Mouse (Mus musculus) cerebellum, adult 18-20 months (tissue): ENCODE data around the gene Arhgdia.
"Not testable (repeated sequence)": the region's sequence is repeated elsewhere in the genome, so short reads cannot be mapped to it uniquely, and the experiment has no call there.

Experiments used
- DNase-seq, 2 experiments: peaks; one replicate each; pipeline ENCODE4 v3.0.0; 2021

The Arhgdia gene

GRCm38 (mm10) chr11:120613481-120613972 lies 32.1 kb upstream of the Arhgdia start:
- DNase-seq, result peak in 1 of 2 experiments; percentile 19

GRCm38 (mm10) chr11:120612763-120613162 lies 31.3 kb upstream of the Arhgdia start:
- DNase-seq, result peak; percentile 91 to 95

- no peak for DNase-seq
These were observed 29.1 kb upstream of the Arhgdia start for GRCm38 (mm10) chr11:120610477-120611046.

- no peak for DNase-seq
These were observed 27.8 kb upstream of the Arhgdia start for GRCm38 (mm10) chr11:120609250-120609649.

GRCm38 (mm10) chr11:120608241-120609034 lies 27.0 kb upstream of the Arhgdia start, which contains the start of gene Npb:
Npb (plus strand) TSS chr11:120608477.
- DNase-seq, result no peak

GRCm38 (mm10) chr11:120606764-120607163 lies 25.3 kb upstream of the Arhgdia start:
- no peak for DNase-seq

GRCm38 (mm10) chr11:120605667-120606066 lies 24.2 kb upstream of the Arhgdia start:
- no peak for DNase-seq

GRCm38 (mm10) chr11:120603545-120603944 lies 22.1 kb upstream of the Arhgdia start:
- DNase-seq, result no peak

- no peak for DNase-seq
These were observed 19.3 kb upstream of the Arhgdia start for GRCm38 (mm10) chr11:120600716-120601115.

- DNase-seq, result no peak
These were observed 17.6 kb upstream of the Arhgdia start for GRCm38 (mm10) chr11:120598990-120599549.

GRCm38 (mm10) chr11:120598283-120598989 lies 17.0 kb upstream of the Arhgdia start, which contains the start of the genes Alyref and Anapc11:
Alyref (minus strand) TSS chr11:120598365.
Anapc11 (plus strand) TSS chr11:120598421.
- DNase-seq, result peak; percentile 92 to 97

GRCm38 (mm10) chr11:120597240-120598235 lies 16.1 kb upstream of the Arhgdia start:
- DNase-seq, result no peak

GRCm38 (mm10) chr11:120588531-120588930 lies 7.1 kb upstream of the Arhgdia start:
- no peak for DNase-seq

- DNase-seq, result no peak
These were observed 2.5 kb upstream of the Arhgdia start for GRCm38 (mm10) chr11:120583937-120584336.

- DNase-seq, result not testable (repeated sequence)
These were observed 1.5 kb upstream of the Arhgdia start for GRCm38 (mm10) chr11:120582982-120583293.

GRCm38 (mm10) chr11:120582268-120582981 lies 1.0 kb upstream of the Arhgdia start:
- DNase-seq, result peak; percentile 41 to 44

- peak; percentile 36 to 61 for DNase-seq
These were observed 523 bp downstream of the Arhgdia start for GRCm38 (mm10) chr11:120580871-120581331.

GRCm38 (mm10) chr11:120580190-120580589 lies 1.2 kb downstream of the Arhgdia start:
- peak in 1 of 2 experiments; percentile 24 for DNase-seq

GRCm38 (mm10) chr11:120579316-120580107 lies 1.9 kb downstream of the Arhgdia start:
- peak; percentile 70 to 79 for DNase-seq

GRCm38 (mm10) chr11:120578694-120579243 lies 2.7 kb downstream of the Arhgdia start:
- DNase-seq, result peak; percentile 19 to 33
